Mouse (Mus musculus) hindbrain, embryonic 14.5 days (tissue): ENCODE data around the gene Esyt1. TPM values are rescaled to one million over a fixed set of nuclear protein-coding genes. Genes with fewer than 3 reads are reported as not detected.
"Not testable (repeated sequence)": the region's sequence is repeated elsewhere in the genome, so short reads cannot be mapped to it uniquely, and the experiment has no call there.

ENCODE experiments used
- ATAC-seq: fragments of 200-750 bp; cut with Nextera tagmentation; 2 replicates; pipeline ENCODE4 v1.8.0; 2017; ENCODE audit warnings: moderate number of reproducible peaks, mild to moderate bottlenecking, moderate TSS enrichment, moderate library complexity; ENCODE audit not compliant: low FRiP score
- DNase-seq: peaks from one replicate; pipeline ENCODE4 v3.0.0-alpha.2; 2015; ENCODE audit warnings: low spot score
- H3K27ac ChIP-seq: fragments of 300-500 bp; sonication (generic); 2 replicates; pipeline ENCODE4 v1.5.1; 2014; ENCODE audit warnings: mild to moderate bottlenecking, moderate library complexity
- H3K27me3 ChIP-seq: fragments of 300-500 bp; sonication (generic); 2 replicates; pipeline ENCODE4 v1.6.1; 2014; ENCODE audit warnings: mild to moderate bottlenecking, low read length, mixed read lengths; ENCODE audit not compliant: control insufficient read depth, insufficient read depth
- H3K36me3 ChIP-seq: fragments of 300-500 bp; sonication (generic); replicated peaks from 2 replicates; pipeline ENCODE4 v1.6.1; 2014; ENCODE audit not compliant: control insufficient read depth, insufficient read depth
- H3K4me1 ChIP-seq: fragments of 300-500 bp; sonication (generic); replicated peaks from 2 replicates; pipeline ENCODE4 v1.6.1; 2014; ENCODE audit warnings: antibody characterized with exemption, low read length, mixed read lengths; ENCODE audit not compliant: control insufficient read depth, insufficient read depth
- H3K4me2 ChIP-seq: fragments of 300-500 bp; sonication (generic); replicated peaks from 2 replicates; pipeline ENCODE4 v1.6.1; 2014; ENCODE audit warnings: mild to moderate bottlenecking, moderate library complexity
- H3K4me3 ChIP-seq: fragments of 300-500 bp; sonication (generic); replicated peaks from 2 replicates; pipeline ENCODE4 v1.5.1; 2014; ENCODE audit warnings: mild to moderate bottlenecking, low read length
- H3K9ac ChIP-seq: fragments of 300-500 bp; sonication (generic); 2 replicates; pipeline ENCODE4 v1.6.1; 2014
- H3K9me3 ChIP-seq: fragments of 300-500 bp; sonication (generic); 2 replicates; pipeline ENCODE4 v1.6.1; 2016; ENCODE audit warnings: low read length; ENCODE audit not compliant: control insufficient read depth
- WGBS: fragments of 180-500 bp; shearing (Covaris S2); extraction: QIAGEN DNeasy Blood & Tissue Kit; methylation state at CpG from one replicate; pipeline ENCODE4 v1.1.7; 2014; 5-methylcytosine and 5-hydroxymethylcytosine counted together
- polyA plus RNA-seq: library from polyadenylated mRNA; unstranded; fragments of >200 nt; fragmentation: Nextera tagmentation; extraction: Ambion mirVana; gene quantifications from 2 replicates; pipeline ENCODE4 v1.2.1, GENCODE M21; 2014

Gene Esyt1
- polyA plus RNA-seq = 13.7 and 14.5 TPM in 2 replicates

GRCm38 (mm10) chr10:128525671-128526308, at the start of gene Esyt1:
Gene Esyt1 (minus strand): TSS chr10:128525871.
- Histone ChIP-seq H3K36me3 (no peaks in the 10 kb centered on the region), H3K27me3 (peaks cover 13% of the 10 kb centered on the region; the same call in 1 of the 2 replicates), H3K4me3 (peak within 1 kb of the TSS; percentile 52), H3K9me3 (no peaks in the 10 kb centered on the region), H3K4me1 (0 out of 2 replicates have a peak, but pooled peaks cover 4% of the 10 kb centered on the region), H3K4me2 (peak within 1 kb of the TSS; percentile 99), H3K9ac (peak within 1 kb of the TSS; percentile 65), H3K27ac (peak within 1 kb of the TSS; percentile 52)
- WGBS = under 1% methylated on average over 37 of the region's 37 CpGs
- ATAC-seq = peak; percentile 93
- DNase-seq = peak; percentile 84

- no peaks in the 10 kb centered on the region for H3K9me3 ChIP-seq
- H3K4me2 ChIP-seq = no peak overlapping the region
- H3K27ac ChIP-seq = no peak overlapping the region
- H3K4me3 ChIP-seq = no peak overlapping the region
- no peaks in the 10 kb centered on the region for H3K36me3 ChIP-seq
- DNase-seq = no peak
- H3K4me1 ChIP-seq = no peaks in the 10 kb centered on the region
- H3K9ac ChIP-seq = no peak overlapping the region
- no peak for ATAC-seq
- no peaks in the 10 kb centered on the region for H3K27me3 ChIP-seq
- 96% methylated on average over 2 of the region's 2 CpGs for WGBS
Measured at GRCm38 (mm10) chr10:128575063-128575462, 49.4 kb upstream of the Esyt1 start.

GRCm38 (mm10) chr10:128565788-128566531, 40.3 kb upstream of the Esyt1 start, which contains the start of gene Pa2g4:
Gene Pa2g4 (minus strand): TSS chr10:128565987.
- H3K9ac ChIP-seq = peak within 1 kb of the TSS; percentile 81
- H3K4me3 ChIP-seq = peak within 1 kb of the TSS; percentile 75
- H3K27me3 ChIP-seq = no peaks in the 10 kb centered on the region
- H3K36me3 ChIP-seq = peaks cover 24% of the 10 kb centered on the region
- H3K27ac ChIP-seq = peak within 1 kb of the TSS; percentile 83
- H3K9me3 ChIP-seq = no peaks in the 10 kb centered on the region
- peak within 1 kb of the TSS; percentile 88 for H3K4me2 ChIP-seq
- H3K4me1 ChIP-seq = peaks cover 13% of the 10 kb centered on the region
- DNase-seq (peak; percentile 98), ATAC-seq (peak; percentile 99)
- WGBS = under 1% methylated on average over 58 of the region's 58 CpGs

GRCm38 (mm10) chr10:128565206-128565787, 39.6 kb upstream of the Esyt1 start:
- ATAC-seq (no peak; the same call in 1 of the 2 replicates), DNase-seq (no peak)
- H3K9me3 ChIP-seq = no peaks in the 10 kb centered on the region
- whole genome bisulfite sequencing = under 1% methylated on average over 46 of the region's 46 CpGs
- peak overlapping the region; percentile 81 for H3K9ac ChIP-seq
- H3K36me3 ChIP-seq = peaks cover 30% of the 10 kb centered on the region
- peak overlapping the region; percentile 88 for H3K4me2 ChIP-seq
- peak overlapping the region; percentile 83 for H3K27ac ChIP-seq
- peak overlapping the region; percentile 75 for H3K4me3 ChIP-seq
- H3K27me3 ChIP-seq = no peaks in the 10 kb centered on the region
- H3K4me1 ChIP-seq = peaks cover 13% of the 10 kb centered on the region

- Histone ChIP-seq H3K4me1 (peaks cover 13% of the 10 kb centered on the region), H3K9me3 (no peaks in the 10 kb centered on the region), H3K4me3 (no peak overlapping the region), H3K36me3 (peaks cover 48% of the 10 kb centered on the region), H3K9ac (no peak overlapping the region), H3K27me3 (no peaks in the 10 kb centered on the region), H3K27ac (no peak overlapping the region), H3K4me2 (0 out of 2 replicates have a peak overlapping the region, but pooled peaks have one; percentile 88)
- ATAC-seq (no peak), DNase-seq (no peak)
- 90% methylated on average over 6 of the region's 6 CpGs for WGBS
Measured at GRCm38 (mm10) chr10:128563544-128563943, 37.9 kb upstream of the Esyt1 start.

GRCm38 (mm10) chr10:128556963-128557362, 31.3 kb upstream of the Esyt1 start:
- H3K27me3 ChIP-seq = no peaks in the 10 kb centered on the region
- DNase-seq (no peak), ATAC-seq (no peak)
- H3K4me2 ChIP-seq = no peak overlapping the region
- H3K36me3 ChIP-seq = peaks cover 51% of the 10 kb centered on the region
- no peaks in the 10 kb centered on the region for H3K4me1 ChIP-seq
- H3K27ac ChIP-seq = no peak overlapping the region
- H3K9me3 ChIP-seq = no peaks in the 10 kb centered on the region
- no peak overlapping the region for H3K9ac ChIP-seq
- no peak overlapping the region for H3K4me3 ChIP-seq
- 89% methylated on average over 6 of the region's 6 CpGs for WGBS

- no peak overlapping the region for H3K4me2 ChIP-seq
- H3K4me3 ChIP-seq = no peak overlapping the region
- DNase-seq (no peak), ATAC-seq (no peak)
- H3K36me3 ChIP-seq = peaks cover 45% of the 10 kb centered on the region
- no peaks in the 10 kb centered on the region for H3K9me3 ChIP-seq
- no peak overlapping the region for H3K9ac ChIP-seq
- H3K27ac ChIP-seq = no peak overlapping the region
- no peaks in the 10 kb centered on the region for H3K4me1 ChIP-seq
- no peaks in the 10 kb centered on the region for H3K27me3 ChIP-seq
Measured at GRCm38 (mm10) chr10:128556286-128556685, 30.6 kb upstream of the Esyt1 start.

GRCm38 (mm10) chr10:128555567-128555966, 29.9 kb upstream of the Esyt1 start:
- H3K27ac ChIP-seq, H3K4me3 ChIP-seq, H3K4me1 ChIP-seq, H3K9ac ChIP-seq, H3K4me2 ChIP-seq, H3K9me3 ChIP-seq, ATAC-seq, H3K27me3 ChIP-seq, DNase-seq: not testable (repeated sequence)
- WGBS = 100% methylated on average over 1 of the region's 1 CpGs
- H3K36me3 ChIP-seq = peaks cover 37% of the 10 kb centered on the region

GRCm38 (mm10) chr10:128550144-128550823, 24.6 kb upstream of the Esyt1 start:
- H3K9me3 ChIP-seq, H3K4me3 ChIP-seq, H3K36me3 ChIP-seq, H3K27me3 ChIP-seq, H3K4me2 ChIP-seq, ATAC-seq, DNase-seq, H3K9ac ChIP-seq: not testable (repeated sequence)
- H3K4me1 ChIP-seq = peaks cover 11% of the 10 kb centered on the region
- peak overlapping the region; percentile 79; the same call in 1 of the 2 replicates for H3K27ac ChIP-seq
- WGBS = 93% methylated on average over 11 of the region's 11 CpGs
